Mouse (Mus musculus): Measurements from ENCODE around the gene 4931409K22Rik. TPM values are rescaled to one million over a fixed set of nuclear protein-coding genes. Genes with fewer than 3 reads are reported as not detected.
A peak's percentile ranks its signal among the peaks of the same experiment; 100 is the strongest.

4931409K22Rik gene
- polyA plus RNA-seq, 1 experiment from 2014 or later, result 0.26 TPM

- no peak for ATAC-seq (ENCODE audit: low FRiP score, low TSS enrichment)
- Histone ChIP-seq H3K9ac (ENCODE audit: low read depth, low read length) (no peak overlapping the region), H3K27me3 (ENCODE audit: control insufficient read depth, insufficient read depth, low read length) (no peaks in the 10 kb centered on the region; the same call in 1 of the 2 replicates), H3K9me3 (ENCODE audit: control insufficient read depth, low read length) (no peaks in the 10 kb centered on the region), H3K4me1 (ENCODE audit: control insufficient read depth, insufficient read depth, low read length) (peaks cover 14% of the 10 kb centered on the region), H3K4me2 (replicated peaks; ENCODE audit: low read depth, low read length) (no peak overlapping the region), H3K4me3 (ENCODE audit: low read length) (no peak overlapping the region), H3K36me3 (ENCODE audit: control insufficient read depth, insufficient read depth, low read length) (no peaks in the 10 kb centered on the region), H3K27ac (ENCODE audit: low read depth, low read length) (no peak overlapping the region)
- WGBS, result 73% methylated on average over 5 of the region's 5 CpGs
Observed at GRCm38 (mm10) chr5:24553621-24554244, 2.9 kb downstream of the 4931409K22Rik start.

GRCm38 (mm10) chr5:24551317-24551688 lies 5.3 kb downstream of the 4931409K22Rik start:
- ATAC-seq (ENCODE audit: low FRiP score, low TSS enrichment), result peak; percentile 62
- H3K4me1 ChIP-seq (ENCODE audit: control insufficient read depth, insufficient read depth, low read length), result peaks cover 14% of the 10 kb centered on the region
- H3K4me2 ChIP-seq (replicated peaks; ENCODE audit: low read depth, low read length), result peak overlapping the region; percentile 42
- WGBS, result 22% methylated on average over 2 of the region's 2 CpGs
- H3K4me3 ChIP-seq (ENCODE audit: low read length), result peak overlapping the region; percentile 10; the same call in 1 of the 2 replicates
- no peaks in the 10 kb centered on the region; the same call in 1 of the 2 replicates for H3K27me3 ChIP-seq (ENCODE audit: control insufficient read depth, insufficient read depth, low read length)
- no peak overlapping the region; the same call in 1 of the 2 replicates for H3K27ac ChIP-seq (ENCODE audit: low read depth, low read length)
- no peaks in the 10 kb centered on the region for H3K36me3 ChIP-seq (ENCODE audit: control insufficient read depth, insufficient read depth, low read length)
- H3K9me3 ChIP-seq (ENCODE audit: control insufficient read depth, low read length), result no peaks in the 10 kb centered on the region
- no peak overlapping the region; the same call in 1 of the 2 replicates for H3K9ac ChIP-seq (ENCODE audit: low read depth, low read length)

- Histone ChIP-seq H3K36me3 (ENCODE audit: control insufficient read depth, insufficient read depth, low read length) (no peaks in the 10 kb centered on the region), H3K9me3 (ENCODE audit: control insufficient read depth, low read length) (no peaks in the 10 kb centered on the region), H3K27ac (ENCODE audit: low read depth, low read length) (no peak overlapping the region; the same call in 1 of the 2 replicates), H3K27me3 (ENCODE audit: control insufficient read depth, insufficient read depth, low read length) (no peaks in the 10 kb centered on the region; the same call in 1 of the 2 replicates), H3K4me1 (ENCODE audit: control insufficient read depth, insufficient read depth, low read length) (peaks cover 14% of the 10 kb centered on the region), H3K4me3 (ENCODE audit: low read length) (peak overlapping the region; percentile 10; the same call in 1 of the 2 replicates), H3K9ac (ENCODE audit: low read depth, low read length) (no peak overlapping the region; the same call in 1 of the 2 replicates), H3K4me2 (replicated peaks; ENCODE audit: low read depth, low read length) (peak overlapping the region; percentile 42)
- peak; percentile 74 for ATAC-seq (ENCODE audit: low FRiP score, low TSS enrichment)
- 18% methylated on average over 24 of the region's 26 CpGs for WGBS
Observed at GRCm38 (mm10) chr5:24550598-24551316, 5.9 kb downstream of the 4931409K22Rik start.

GRCm38 (mm10) chr5:24542643-24543042 lies 14.0 kb downstream of the 4931409K22Rik start:
- no peaks in the 10 kb centered on the region for H3K27me3 ChIP-seq (ENCODE audit: control insufficient read depth, insufficient read depth, low read length)
- H3K27ac ChIP-seq (ENCODE audit: low read depth, low read length), result no peak overlapping the region
- no peak for ATAC-seq (ENCODE audit: low FRiP score, low TSS enrichment)
- no peak overlapping the region for H3K4me3 ChIP-seq (ENCODE audit: low read length)
- H3K4me2 ChIP-seq (replicated peaks; ENCODE audit: low read depth, low read length), result no peak overlapping the region
- no peak overlapping the region for H3K9ac ChIP-seq (ENCODE audit: low read depth, low read length)
- H3K9me3 ChIP-seq (ENCODE audit: control insufficient read depth, low read length), result no peaks in the 10 kb centered on the region
- 79% methylated on average over 7 of the region's 7 CpGs for WGBS
- no peaks in the 10 kb centered on the region for H3K36me3 ChIP-seq (ENCODE audit: control insufficient read depth, insufficient read depth, low read length)
- peaks cover 11% of the 10 kb centered on the region for H3K4me1 ChIP-seq (ENCODE audit: control insufficient read depth, insufficient read depth, low read length)

GRCm38 (mm10) chr5:24541144-24541569 lies 15.5 kb downstream of the 4931409K22Rik start:
- H3K4me3 ChIP-seq (ENCODE audit: low read length), result peak overlapping the region; percentile 23; the same call in 1 of the 2 replicates

GRCm38 (mm10) chr5:24540387-24541143 lies 16.0 kb downstream of the 4931409K22Rik start, which contains the start of gene Asb10:
TSS of gene Asb10 (minus strand) at chr5:24540978.
- peak within 1 kb of the TSS; percentile 23 for H3K4me3 ChIP-seq (ENCODE audit: low read length)
- 21% methylated on average over 14 of the region's 14 CpGs for WGBS
- no peak within 1 kb of the TSS for H3K9ac ChIP-seq (ENCODE audit: low read depth, low read length)
- no peak within 1 kb of the TSS for H3K27ac ChIP-seq (ENCODE audit: low read depth, low read length)
- H3K9me3 ChIP-seq (ENCODE audit: control insufficient read depth, low read length), result no peaks in the 10 kb centered on the region
- no peaks in the 10 kb centered on the region for H3K27me3 ChIP-seq (ENCODE audit: control insufficient read depth, insufficient read depth, low read length)
- peaks cover 11% of the 10 kb centered on the region for H3K4me1 ChIP-seq (ENCODE audit: control insufficient read depth, insufficient read depth, low read length)
- H3K4me2 ChIP-seq (replicated peaks; ENCODE audit: low read depth, low read length), result peak within 1 kb of the TSS; percentile 38
- peak; percentile 74 for ATAC-seq (ENCODE audit: low FRiP score, low TSS enrichment)
- no peaks in the 10 kb centered on the region for H3K36me3 ChIP-seq (ENCODE audit: control insufficient read depth, insufficient read depth, low read length)

More at GRCm38 (mm10) chr5:24541144-24541569, 15.5 kb downstream of the 4931409K22Rik start:
- Histone ChIP-seq H3K9ac (ENCODE audit: low read depth, low read length) (no peak overlapping the region), H3K4me2 (replicated peaks; ENCODE audit: low read depth, low read length) (peak overlapping the region; percentile 38), H3K4me1 (ENCODE audit: control insufficient read depth, insufficient read depth, low read length) (peaks cover 11% of the 10 kb centered on the region), H3K9me3 (ENCODE audit: control insufficient read depth, low read length) (no peaks in the 10 kb centered on the region), H3K36me3 (ENCODE audit: control insufficient read depth, insufficient read depth, low read length) (no peaks in the 10 kb centered on the region), H3K27ac (ENCODE audit: low read depth, low read length) (no peak overlapping the region), H3K27me3 (ENCODE audit: control insufficient read depth, insufficient read depth, low read length) (no peaks in the 10 kb centered on the region)
- 9% methylated on average over 6 of the region's 6 CpGs for WGBS
- no peak; the same call in 1 of the 2 replicates for ATAC-seq (ENCODE audit: low FRiP score, low TSS enrichment)

- H3K4me2 ChIP-seq (replicated peaks; ENCODE audit: low read depth, low read length), result no peak overlapping the region
- no peaks in the 10 kb centered on the region for H3K36me3 ChIP-seq (ENCODE audit: control insufficient read depth, insufficient read depth, low read length)
- no peaks in the 10 kb centered on the region for H3K9me3 ChIP-seq (ENCODE audit: control insufficient read depth, low read length)
- no peak overlapping the region for H3K27ac ChIP-seq (ENCODE audit: low read depth, low read length)
- H3K27me3 ChIP-seq (ENCODE audit: control insufficient read depth, insufficient read depth, low read length), result 0 out of 2 replicates have a peak, but pooled peaks cover 3% of the 10 kb centered on the region
- no peak overlapping the region for H3K4me3 ChIP-seq (ENCODE audit: low read length)
- H3K4me1 ChIP-seq (ENCODE audit: control insufficient read depth, insufficient read depth, low read length), result peaks cover 11% of the 10 kb centered on the region
- 72% methylated on average over 22 of the region's 22 CpGs for WGBS
- no peak overlapping the region for H3K9ac ChIP-seq (ENCODE audit: low read depth, low read length)
- no peak for ATAC-seq (ENCODE audit: low FRiP score, low TSS enrichment)
Observed at GRCm38 (mm10) chr5:24539571-24540296, 16.9 kb downstream of the 4931409K22Rik start.

- H3K36me3 ChIP-seq (ENCODE audit: control insufficient read depth, insufficient read depth, low read length), result no peaks in the 10 kb centered on the region
- 67% methylated on average over 16 of the region's 16 CpGs for WGBS
- no peak overlapping the region for H3K4me2 ChIP-seq (replicated peaks; ENCODE audit: low read depth, low read length)
- peaks cover 11% of the 10 kb centered on the region for H3K4me1 ChIP-seq (ENCODE audit: control insufficient read depth, insufficient read depth, low read length)
- no peak overlapping the region for H3K4me3 ChIP-seq (ENCODE audit: low read length)
- no peak for ATAC-seq (ENCODE audit: low FRiP score, low TSS enrichment)
- 0 out of 2 replicates have a peak, but pooled peaks cover 6% of the 10 kb centered on the region for H3K27me3 ChIP-seq (ENCODE audit: control insufficient read depth, insufficient read depth, low read length)
- H3K9ac ChIP-seq (ENCODE audit: low read depth, low read length), result no peak overlapping the region
- no peak overlapping the region for H3K27ac ChIP-seq (ENCODE audit: low read depth, low read length)
- no peaks in the 10 kb centered on the region for H3K9me3 ChIP-seq (ENCODE audit: control insufficient read depth, low read length)
Observed at GRCm38 (mm10) chr5:24537618-24538017, 19.0 kb downstream of the 4931409K22Rik start.
